Mouse (Mus musculus) kidney, embryonic 16.5 days (tissue): ENCODE results near the gene Lrrc2. TPM values are rescaled to one million over a fixed set of nuclear protein-coding genes. Genes with fewer than 3 reads are reported as not detected.
A peak's percentile ranks its signal among the peaks of the same experiment; 100 is the strongest.

Experiments
- ATAC-seq: fragments of 200-750 bp; cut with Nextera tagmentation; 2 replicates; pipeline ENCODE4 v1.8.0; 2017; ENCODE audit warnings: moderate TSS enrichment; ENCODE audit not compliant: low FRiP score, low TSS enrichment
- H3K27ac ChIP-seq: fragments of 300-500 bp; sonication (generic); 2 replicates; pipeline ENCODE4 v1.5.1; 2014; ENCODE audit warnings: low read length
- H3K27me3 ChIP-seq: fragments of 300-500 bp; sonication (generic); 2 replicates; pipeline ENCODE4 v1.6.1; 2014; ENCODE audit warnings: low read length, control low read depth, mixed read lengths; ENCODE audit not compliant: insufficient read depth
- H3K36me3 ChIP-seq: fragments of 300-500 bp; sonication (generic); 2 replicates; pipeline ENCODE4 v1.6.1; 2014; ENCODE audit warnings: low read length, control low read depth, mixed read lengths; ENCODE audit not compliant: insufficient read depth
- H3K4me1 ChIP-seq: fragments of 300-500 bp; sonication (generic); 2 replicates; pipeline ENCODE4 v1.6.1; 2014; ENCODE audit warnings: low read length, control low read depth, mixed read lengths; ENCODE audit not compliant: insufficient read depth
- H3K4me2 ChIP-seq: fragments of 300-500 bp; sonication (generic); replicated peaks from 2 replicates; pipeline ENCODE4 v1.6.1; 2014; ENCODE audit warnings: low read depth, low read length
- H3K4me3 ChIP-seq: fragments of 300-500 bp; sonication (generic); 2 replicates; pipeline ENCODE4 v1.5.1; 2014; ENCODE audit warnings: mild to moderate bottlenecking, low read length
- H3K9ac ChIP-seq: fragments of 300-500 bp; sonication (generic); replicated peaks from 2 replicates; pipeline ENCODE4 v1.6.1; 2014; ENCODE audit warnings: low read length
- H3K9me3 ChIP-seq: fragments of 300-500 bp; sonication (generic); 2 replicates; pipeline ENCODE4 v1.6.1; 2016; ENCODE audit warnings: low read length, control low read depth
- WGBS: fragments of 180-500 bp; shearing (Covaris S2); extraction: QIAGEN DNeasy Blood & Tissue Kit; methylation state at CpG from one replicate; pipeline ENCODE4 v1.1.7; 2014; 5-methylcytosine and 5-hydroxymethylcytosine counted together
- microRNA-seq: library from miRNA; unstranded; fragments of <30 nt; microRNA quantifications from one replicate; pipeline ENCODE4, GENCODE M21; 2016
- polyA plus RNA-seq: library from polyadenylated mRNA; unstranded; fragments of >200 nt; fragmentation: Nextera tagmentation; extraction: Ambion mirVana; gene quantifications from 2 replicates; pipeline ENCODE4 v1.2.1, GENCODE M21; 2015

Gene Lrrc2
- polyA plus RNA-seq, 1 experiment from 2014 or later, result 0.21 TPM

GRCm38 (mm10) chr9:111015658-111016057 is 64.3 kb downstream of the Lrrc2 start:
- H3K27ac ChIP-seq, result no peak overlapping the region
- H3K4me1 ChIP-seq, result peaks cover 4% of the 10 kb centered on the region; the same call in 1 of the 2 replicates
- no peak overlapping the region for H3K4me2 ChIP-seq
- H3K27me3 ChIP-seq, result no peaks in the 10 kb centered on the region
- no peak overlapping the region for H3K4me3 ChIP-seq
- WGBS, result 83% methylated on average over 4 of the region's 4 CpGs
- no peaks in the 10 kb centered on the region for H3K9me3 ChIP-seq
- no peak overlapping the region for H3K9ac ChIP-seq
- no peaks in the 10 kb centered on the region for H3K36me3 ChIP-seq
- no peak for ATAC-seq

- H3K4me3 ChIP-seq, result no peak within 1 kb of the TSS
- no peaks in the 10 kb centered on the region for H3K27me3 ChIP-seq
- H3K4me2 ChIP-seq, result no peak within 1 kb of the TSS
- 82% methylated on average over 5 of the region's 5 CpGs for WGBS
- no peak within 1 kb of the TSS for H3K27ac ChIP-seq
- no peaks in the 10 kb centered on the region for H3K36me3 ChIP-seq
- ATAC-seq, result 0 out of 2 replicates have a peak, but pooled peaks have one; percentile 9
- H3K9ac ChIP-seq, result no peak within 1 kb of the TSS
- no peaks in the 10 kb centered on the region for H3K4me1 ChIP-seq
- no peaks in the 10 kb centered on the region for H3K9me3 ChIP-seq
Observed at GRCm38 (mm10) chr9:111019022-111019421, 67.7 kb downstream of the Lrrc2 start, which contains the start of gene Ltf. Ltf (plus strand) TSS chr9:111019271.

GRCm38 (mm10) chr9:111026791-111027190 is 75.4 kb downstream of the Lrrc2 start:
- Histone ChIP-seq H3K27me3 (no peaks in the 10 kb centered on the region), H3K4me2 (no peak overlapping the region), H3K4me3 (no peak overlapping the region), H3K4me1 (no peaks in the 10 kb centered on the region), H3K9me3 (no peaks in the 10 kb centered on the region), H3K9ac (no peak overlapping the region), H3K36me3 (no peaks in the 10 kb centered on the region), H3K27ac (no peak overlapping the region)
- 88% methylated on average over 10 of the region's 10 CpGs for WGBS
- no peak for ATAC-seq

Small RNA genes lying within 50 kb of the gene (microRNA-seq; reads per million reads assigned to microRNA genes)
- gene Gm24269, result not detected

Other genes with a start within 250 kb of the Lrrc2 start
- gene Myl3, start 209.7 kb upstream of the Lrrc2 start, polyA plus RNA-seq, result 1.5 and 3.6 TPM in 2 replicates
- gene Pth1r, start 204.4 kb upstream of the Lrrc2 start, polyA plus RNA-seq, result 98.8 and 108 TPM in 2 replicates
- gene Prss42, start 153.4 kb upstream of the Lrrc2 start, polyA plus RNA-seq, result not detected in 2 replicates
- not detected in 2 replicates for gene Prss44, start 137.6 kb upstream of the Lrrc2 start, polyA plus RNA-seq
- gene Prss43, start 124.9 kb upstream of the Lrrc2 start, polyA plus RNA-seq, result not detected in 2 replicates
- not detected in 2 replicates for gene Prss45, start 117.0 kb upstream of the Lrrc2 start, polyA plus RNA-seq
- gene Prss46, start 107.0 kb upstream of the Lrrc2 start, polyA plus RNA-seq, result not detected in 2 replicates
- 0.48 and 0.94 TPM in 2 replicates for gene Prss50, start 93.6 kb upstream of the Lrrc2 start, polyA plus RNA-seq
- gene Als2cl, start 71.7 kb upstream of the Lrrc2 start, polyA plus RNA-seq, result 5.8 and 6.1 TPM in 2 replicates
- 1.9 and 2.1 TPM in 2 replicates for gene Tmie, start 71.4 kb upstream of the Lrrc2 start, polyA plus RNA-seq
- not detected in 2 replicates for gene Fam240a, start 34.7 kb upstream of the Lrrc2 start, polyA plus RNA-seq
- gene Tdgf1, start 5.4 kb upstream of the Lrrc2 start, polyA plus RNA-seq, result not detected in 2 replicates
- gene Rtp3, start 39.0 kb downstream of the Lrrc2 start, polyA plus RNA-seq, result 0.44 and 1.2 TPM in 2 replicates
- 1.8 and 3.1 TPM in 2 replicates for gene Ltf, start 67.7 kb downstream of the Lrrc2 start, polyA plus RNA-seq
- gene Ccrl2, start 106.0 kb downstream of the Lrrc2 start, polyA plus RNA-seq, result 0.96 and 1.2 TPM in 2 replicates
- gene Lrrfip2, start 166.0 kb downstream of the Lrrc2 start, polyA plus RNA-seq, result 37.8 and 38.2 TPM in 2 replicates